Mouse (Mus musculus) midbrain, postnatal 0 days (tissue): Measurements from ENCODE around the gene R3hdm4. TPM values are rescaled to one million over a fixed set of nuclear protein-coding genes. Genes with fewer than 3 reads are reported as not detected.

Experiments
- ATAC-seq: fragments of 200-750 bp; cut with Nextera tagmentation; 2 replicates; pipeline ENCODE4 v1.8.0; 2017; ENCODE audit warnings: moderate number of reproducible peaks, mild to moderate bottlenecking, moderate TSS enrichment, moderate library complexity; ENCODE audit not compliant: low FRiP score
- DNase-seq: peaks from one replicate; pipeline ENCODE4 v3.0.0-alpha.2; 2015; ENCODE audit warnings: low spot score
- H3K27ac ChIP-seq: fragments of 300-500 bp; sonication (generic); 2 replicates; pipeline ENCODE4 v1.5.1; 2014; ENCODE audit warnings: low read depth, mild to moderate bottlenecking, low read length, mixed read lengths
- H3K27me3 ChIP-seq: fragments of 300-500 bp; sonication (generic); 2 replicates; pipeline ENCODE4 v1.6.1; 2014; ENCODE audit warnings: low read length, control low read depth, mixed read lengths; ENCODE audit not compliant: insufficient read depth
- H3K36me3 ChIP-seq: fragments of 300-500 bp; sonication (generic); 2 replicates; pipeline ENCODE4 v1.6.1; 2014; ENCODE audit warnings: low read length, control low read depth, mixed read lengths; ENCODE audit not compliant: insufficient read depth
- H3K4me1 ChIP-seq: fragments of 300-500 bp; sonication (generic); 2 replicates; pipeline ENCODE4 v1.6.1; 2014; ENCODE audit warnings: mild to moderate bottlenecking, control low read depth, antibody characterized with exemption, low read length, mixed read lengths; ENCODE audit not compliant: insufficient read depth
- H3K4me2 ChIP-seq: fragments of 300-500 bp; sonication (generic); 2 replicates; pipeline ENCODE4 v1.6.1; 2014; ENCODE audit warnings: low read depth, mild to moderate bottlenecking, low read length, mixed read lengths; ENCODE audit not compliant: poor library complexity, severe bottlenecking
- H3K4me3 ChIP-seq: fragments of 300-500 bp; sonication (generic); 2 replicates; pipeline ENCODE4 v1.5.1; 2014; ENCODE audit warnings: low read depth, mild to moderate bottlenecking, low read length, moderate library complexity
- H3K9ac ChIP-seq: fragments of 300-500 bp; sonication (generic); replicated peaks from 2 replicates; pipeline ENCODE4 v1.6.1; 2014; ENCODE audit warnings: mild to moderate bottlenecking, low read length, moderate library complexity, mixed read lengths; ENCODE audit not compliant: poor library complexity, severe bottlenecking
- H3K9me3 ChIP-seq: fragments of 300-500 bp; sonication (generic); 2 replicates; pipeline ENCODE4 v1.6.1; 2016; ENCODE audit warnings: low read length, control low read depth
- CTCF ChIP-seq: IDR thresholded peaks from 2 replicates; pipeline ENCODE4 v1.5.1; 2016; ENCODE audit warnings: antibody characterized with exemption, mild to moderate bottlenecking
- WGBS: fragments of 180-500 bp; shearing (Covaris S2); extraction: QIAGEN DNeasy Blood & Tissue Kit; methylation state at CpG from one replicate; pipeline ENCODE4 v1.1.7; 2014; 5-methylcytosine and 5-hydroxymethylcytosine counted together
- polyA plus RNA-seq: library from polyadenylated mRNA; unstranded; fragments of >200 nt; fragmentation: Nextera tagmentation; extraction: Ambion mirVana; gene quantifications from 2 replicates; pipeline ENCODE4 v1.2.1, GENCODE M21; 2015
- total RNA-seq: library from RNA; depleted of rRNA; stranded (reverse); fragments of >200 nt; gene quantifications from 2 replicates; pipeline ENCODE4 v1.2.3, GENCODE M21; 2014

The R3hdm4 gene
- total and polyA plus RNA-seq, 2 experiments from 2014 or later = 118 to 301 TPM

DNA sequence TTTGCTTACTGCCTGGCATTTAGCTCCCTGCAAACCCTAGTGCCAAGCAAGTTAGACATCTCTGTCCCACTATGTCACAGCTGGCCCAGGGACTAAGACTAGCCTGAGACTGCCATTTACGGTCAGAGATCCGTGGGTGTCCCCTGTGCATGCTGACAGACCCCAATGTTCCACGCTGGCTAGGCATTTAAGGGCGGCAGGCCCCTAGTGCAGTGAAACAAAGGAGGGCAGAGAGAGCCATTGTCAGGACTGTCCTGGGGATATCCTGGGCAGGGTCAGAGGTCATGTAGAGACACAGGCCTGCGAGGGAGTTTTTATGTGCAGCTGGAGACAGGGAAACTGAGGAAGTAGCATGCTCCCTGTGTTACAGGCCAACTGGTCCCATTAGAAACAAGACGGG is 12.9 kb upstream of the R3hdm4 start:
- TF ChIP-seq CTCF = no peak
- DNase-seq (no peak), ATAC-seq (no peak)
- H3K27me3 ChIP-seq = no peaks in the 10 kb centered on the region
- H3K4me2 ChIP-seq = no peak overlapping the region
- H3K9ac ChIP-seq = no peak overlapping the region
- no peaks in the 10 kb centered on the region; the same call in 1 of the 2 replicates for H3K4me1 ChIP-seq
- H3K27ac ChIP-seq = no peak overlapping the region
- H3K4me3 ChIP-seq = no peak overlapping the region
- H3K36me3 ChIP-seq = peaks cover 17% of the 10 kb centered on the region; the same call in 1 of the 2 replicates
- H3K9me3 ChIP-seq = no peaks in the 10 kb centered on the region
- WGBS = 29% methylated on average over 6 of the region's 6 CpGs

DNA sequence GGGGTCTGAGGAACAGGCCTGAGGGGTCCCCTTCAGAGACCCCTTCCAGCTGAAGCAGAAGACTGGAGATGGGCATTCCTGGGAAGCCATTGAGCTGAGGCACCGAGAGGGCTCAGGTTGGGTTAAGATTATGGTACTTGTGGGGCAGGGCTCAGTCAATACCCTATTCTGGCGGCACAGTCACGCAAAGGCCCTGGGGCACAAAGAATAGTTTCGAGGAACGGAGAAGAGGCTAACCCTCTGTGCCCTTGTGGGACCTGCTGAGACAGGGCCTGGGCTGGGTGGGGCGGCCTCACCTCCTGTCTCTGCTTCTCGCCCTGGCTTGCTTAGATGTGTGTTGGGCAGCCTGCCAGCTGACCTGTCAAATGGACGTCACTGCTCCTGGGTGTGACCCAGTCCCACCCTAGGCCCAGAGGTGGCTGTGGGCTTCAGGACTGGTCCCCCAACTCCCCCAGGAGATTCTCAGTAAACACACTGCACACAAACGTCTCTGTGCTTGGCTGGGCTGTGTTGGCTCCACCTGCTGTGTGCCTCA is 12.2 kb upstream of the R3hdm4 start:
- TF ChIP-seq CTCF = no peak
- no peak for ATAC-seq
- DNase-seq = no peak
- H3K36me3 ChIP-seq = peaks cover 17% of the 10 kb centered on the region; the same call in 1 of the 2 replicates
- 64% methylated on average over 9 of the region's 9 CpGs for WGBS
- H3K4me3 ChIP-seq = no peak overlapping the region
- no peaks in the 10 kb centered on the region; the same call in 1 of the 2 replicates for H3K4me1 ChIP-seq
- no peaks in the 10 kb centered on the region for H3K9me3 ChIP-seq
- H3K9ac ChIP-seq = no peak overlapping the region
- H3K27me3 ChIP-seq = no peaks in the 10 kb centered on the region
- no peak overlapping the region for H3K4me2 ChIP-seq
- no peak overlapping the region for H3K27ac ChIP-seq

DNA sequence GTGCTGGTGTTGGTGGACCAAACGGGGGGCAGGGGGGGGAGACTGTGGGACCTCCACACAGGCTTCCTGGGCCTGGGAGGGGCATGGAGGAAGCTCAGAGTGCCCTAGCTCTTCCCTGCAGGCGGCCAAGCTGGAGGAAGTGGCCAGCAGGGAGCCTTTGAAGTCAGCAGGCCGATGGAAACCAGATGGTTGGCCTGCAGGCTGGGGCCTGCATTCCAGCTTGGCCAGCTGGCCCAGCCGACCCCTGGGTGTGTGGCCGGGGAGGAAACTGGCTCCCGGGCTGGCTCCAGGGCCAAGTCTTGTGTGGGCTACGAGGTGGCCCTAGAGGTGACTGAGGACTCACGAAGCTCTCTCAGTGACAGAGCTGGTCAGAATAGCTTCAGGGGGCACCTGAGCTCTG is 11.7 kb upstream of the R3hdm4 start:
- no peak for ATAC-seq
- H3K9ac ChIP-seq = no peak overlapping the region
- 30% methylated on average over 6 of the region's 8 CpGs for WGBS

DNA sequence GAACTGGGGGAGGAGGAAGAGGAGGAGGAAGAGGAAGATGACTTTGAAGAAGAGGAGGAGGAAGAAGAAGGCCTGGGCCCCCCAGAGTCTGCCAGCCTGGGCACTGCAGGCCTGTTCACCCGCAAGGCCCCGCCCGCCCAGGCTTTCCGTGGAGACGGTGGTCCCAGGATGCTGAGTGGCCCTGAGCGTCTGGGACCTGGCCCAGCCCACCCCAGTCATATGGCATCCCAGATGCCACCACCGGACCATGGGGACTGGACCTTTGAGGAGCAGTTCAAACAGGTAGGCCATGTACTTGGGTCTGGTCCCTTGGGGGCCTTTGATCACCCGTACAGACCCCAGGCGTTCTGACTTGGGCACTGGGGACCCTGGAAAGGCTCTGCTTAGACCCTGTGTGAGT is 10.8 kb upstream of the R3hdm4 start:
- H3K27ac ChIP-seq = no peak overlapping the region
- TF ChIP-seq CTCF = no peak
- WGBS = 86% methylated on average over 9 of the region's 9 CpGs

More for the DNA sequence above, 11.7 kb upstream of the R3hdm4 start:
- Histone ChIP-seq H3K4me1 (no peaks in the 10 kb centered on the region; the same call in 1 of the 2 replicates), H3K4me2 (no peak overlapping the region), H3K36me3 (peaks cover 17% of the 10 kb centered on the region; the same call in 1 of the 2 replicates), H3K9me3 (no peaks in the 10 kb centered on the region), H3K4me3 (no peak overlapping the region), H3K27me3 (no peaks in the 10 kb centered on the region), H3K27ac (no peak overlapping the region)
- TF ChIP-seq CTCF = no peak
- DNase-seq = peak; percentile 66

DNA sequence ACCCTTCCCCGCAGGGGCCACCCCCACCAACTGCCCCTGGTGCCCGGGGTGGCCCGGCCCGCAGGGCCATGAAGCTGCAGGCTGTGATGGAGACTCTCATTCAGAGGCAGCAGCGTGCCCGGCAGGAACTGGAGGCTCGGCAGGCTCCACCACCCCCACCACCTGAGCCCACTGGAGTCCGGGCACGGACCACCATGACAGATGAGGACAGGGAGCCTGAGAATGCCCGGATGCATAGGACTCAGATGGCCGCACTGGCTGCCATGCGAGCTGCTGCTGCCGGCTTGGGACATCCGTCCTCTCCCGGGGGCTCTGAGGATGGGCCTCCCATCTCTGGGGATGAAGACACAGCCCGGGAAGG is 9.8 kb upstream of the R3hdm4 start:
- no peak overlapping the region for H3K9ac ChIP-seq
- no peak for DNase-seq
- no peak overlapping the region for H3K4me3 ChIP-seq
- ATAC-seq = no peak
- no peak for TF ChIP-seq CTCF
- peaks cover 14% of the 10 kb centered on the region; the same call in 1 of the 2 replicates for H3K36me3 ChIP-seq
- H3K4me1 ChIP-seq = peaks cover under 1% of the 10 kb centered on the region; the same call in 1 of the 2 replicates
- H3K9me3 ChIP-seq = no peaks in the 10 kb centered on the region
- H3K4me2 ChIP-seq = no peak overlapping the region
- WGBS = 83% methylated on average over 16 of the region's 16 CpGs
- H3K27me3 ChIP-seq = no peaks in the 10 kb centered on the region
- no peak overlapping the region for H3K27ac ChIP-seq

More for the DNA sequence above, 10.8 kb upstream of the R3hdm4 start:
- H3K36me3 ChIP-seq = peaks cover 14% of the 10 kb centered on the region; the same call in 1 of the 2 replicates
- H3K4me3 ChIP-seq = no peak overlapping the region
- no peak for ATAC-seq
- no peaks in the 10 kb centered on the region for H3K27me3 ChIP-seq
- H3K9me3 ChIP-seq = no peaks in the 10 kb centered on the region
- H3K9ac ChIP-seq = no peak overlapping the region
- H3K4me2 ChIP-seq = no peak overlapping the region
- no peaks in the 10 kb centered on the region; the same call in 1 of the 2 replicates for H3K4me1 ChIP-seq
- DNase-seq = no peak

DNA sequence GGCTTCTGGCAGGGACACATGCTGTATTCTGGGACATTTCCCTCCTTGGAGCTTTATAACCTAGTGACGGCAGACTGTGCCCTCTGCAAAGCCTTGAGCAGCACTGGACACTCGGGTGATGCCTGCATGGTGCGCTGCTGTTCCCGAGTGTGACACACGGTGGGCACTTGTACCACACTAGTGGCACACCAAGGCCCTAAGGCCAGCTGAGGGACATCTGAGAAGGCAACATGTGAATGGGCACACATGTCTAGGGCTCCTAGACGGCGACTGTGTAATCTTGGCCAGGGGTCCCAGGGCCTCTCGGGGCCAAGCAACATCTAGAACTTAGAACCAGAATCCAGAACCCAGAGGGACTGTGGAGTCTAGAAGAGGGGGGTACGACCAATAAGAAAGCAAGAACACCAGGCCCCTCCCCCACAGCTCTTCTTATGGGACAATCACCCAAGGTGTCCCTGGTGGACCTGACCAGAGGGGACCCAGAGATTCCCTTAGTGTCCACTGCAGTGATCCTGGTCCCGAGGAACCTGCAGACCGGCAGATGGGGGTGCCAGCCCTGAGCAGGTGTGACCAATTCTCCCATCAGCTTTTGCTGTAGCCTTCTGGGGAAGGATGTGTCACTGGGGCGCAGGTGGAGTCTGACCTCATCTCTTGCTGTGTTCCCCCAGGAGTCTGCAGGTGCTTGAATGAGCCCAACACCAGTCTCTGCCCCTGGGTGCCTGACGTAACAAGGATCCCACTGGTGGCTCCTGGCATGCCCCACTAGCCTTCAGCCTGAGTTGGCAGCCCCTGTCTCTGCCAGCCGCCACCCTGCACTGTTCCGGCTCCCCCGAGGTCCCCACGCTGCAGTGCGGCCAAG is 9.2 kb upstream of the R3hdm4 start:
- Histone ChIP-seq H3K4me1 (peaks cover 4% of the 10 kb centered on the region; the same call in 1 of the 2 replicates), H3K4me2 (no peak overlapping the region; the same call in 1 of the 2 replicates)

More for the DNA sequence above, 9.2 kb upstream of the R3hdm4 start:
- TF ChIP-seq CTCF = no peak
- Histone ChIP-seq H3K4me3 (no peak overlapping the region), H3K9ac (no peak overlapping the region), H3K9me3 (no peaks in the 10 kb centered on the region), H3K27me3 (no peaks in the 10 kb centered on the region), H3K27ac (no peak overlapping the region), H3K36me3 (peaks cover 14% of the 10 kb centered on the region; the same call in 1 of the 2 replicates)
- DNase-seq = no peak
- no peak for ATAC-seq
- WGBS = 86% methylated on average over 18 of the region's 18 CpGs
